Mouse (Mus musculus): ENCODE measurements around the gene Notch2. TPM values are rescaled to one million over a fixed set of nuclear protein-coding genes. Genes with fewer than 3 reads are reported as not detected.

The Notch2 gene
- 10 to 100 TPM; 28.6 to 32.5 TPM for total RNA-seq (2021)
- long read RNA-seq, partial matches to known transcripts, result 0 of 1 reads
- long read RNA-seq, other reads (novel, unspliced or antisense), result 1 of 1 reads

- peak; percentile 94 to 96 for DNase-seq (ENCODE audit: low spot score in 2 of 2)
Observed at GRCm38 (mm10) chr3:98013401-98014281, at the start of gene Notch2. TSS of gene Notch2 (plus strand) at chr3:98013527.

- no peak for DNase-seq (ENCODE audit: low spot score in 2 of 2)
Observed at GRCm38 (mm10) chr3:97964878-97965353, 48.4 kb upstream of the Notch2 start.

GRCm38 (mm10) chr3:97967627-97968026 lies 45.7 kb upstream of the Notch2 start:
- no peak for DNase-seq (ENCODE audit: low spot score in 2 of 2)

GRCm38 (mm10) chr3:97968191-97968590 lies 45.1 kb upstream of the Notch2 start:
- no peak for DNase-seq (ENCODE audit: low spot score in 2 of 2)

DNA sequence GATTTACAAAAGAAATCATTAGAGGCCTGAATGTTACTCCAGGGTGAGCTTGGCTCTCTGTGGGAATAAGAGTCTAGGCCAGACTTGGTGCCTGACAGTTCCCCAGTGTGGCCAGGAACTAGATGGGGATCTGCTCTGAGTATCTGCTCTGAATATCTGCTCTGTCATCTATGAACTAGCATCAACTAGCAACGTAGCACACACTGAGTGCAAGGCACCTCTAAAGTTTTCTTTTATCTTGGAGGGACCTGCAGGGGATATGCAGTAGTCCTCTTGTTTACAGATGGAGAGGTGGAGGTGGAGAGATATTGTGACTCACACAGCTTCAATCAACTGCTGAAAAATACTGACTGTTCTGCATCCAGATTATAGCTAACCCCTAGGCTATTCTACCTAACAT lies 44.3 kb upstream of the Notch2 start:
- DNase-seq (ENCODE audit: low spot score in 2 of 2), result no peak

GRCm38 (mm10) chr3:97971117-97971516 lies 42.2 kb upstream of the Notch2 start:
- no peak for DNase-seq (ENCODE audit: low spot score in 2 of 2)

GRCm38 (mm10) chr3:97972200-97972599 lies 41.1 kb upstream of the Notch2 start:
- DNase-seq (ENCODE audit: low spot score in 2 of 2), result no peak

GRCm38 (mm10) chr3:97972707-97973106 lies 40.6 kb upstream of the Notch2 start:
- no peak for DNase-seq (ENCODE audit: low spot score in 2 of 2)

GRCm38 (mm10) chr3:97973306-97973705 lies 40.0 kb upstream of the Notch2 start:
- no peak for DNase-seq (ENCODE audit: low spot score in 2 of 2)

- DNase-seq (ENCODE audit: low spot score in 2 of 2), result no peak
Observed at GRCm38 (mm10) chr3:97974197-97974770, 39.0 kb upstream of the Notch2 start.

GRCm38 (mm10) chr3:97976706-97977105 lies 36.6 kb upstream of the Notch2 start:
- no peak for DNase-seq (ENCODE audit: low spot score in 2 of 2)

GRCm38 (mm10) chr3:97978710-97979109 lies 34.6 kb upstream of the Notch2 start:
- DNase-seq (ENCODE audit: low spot score in 2 of 2), result no peak

DNA sequence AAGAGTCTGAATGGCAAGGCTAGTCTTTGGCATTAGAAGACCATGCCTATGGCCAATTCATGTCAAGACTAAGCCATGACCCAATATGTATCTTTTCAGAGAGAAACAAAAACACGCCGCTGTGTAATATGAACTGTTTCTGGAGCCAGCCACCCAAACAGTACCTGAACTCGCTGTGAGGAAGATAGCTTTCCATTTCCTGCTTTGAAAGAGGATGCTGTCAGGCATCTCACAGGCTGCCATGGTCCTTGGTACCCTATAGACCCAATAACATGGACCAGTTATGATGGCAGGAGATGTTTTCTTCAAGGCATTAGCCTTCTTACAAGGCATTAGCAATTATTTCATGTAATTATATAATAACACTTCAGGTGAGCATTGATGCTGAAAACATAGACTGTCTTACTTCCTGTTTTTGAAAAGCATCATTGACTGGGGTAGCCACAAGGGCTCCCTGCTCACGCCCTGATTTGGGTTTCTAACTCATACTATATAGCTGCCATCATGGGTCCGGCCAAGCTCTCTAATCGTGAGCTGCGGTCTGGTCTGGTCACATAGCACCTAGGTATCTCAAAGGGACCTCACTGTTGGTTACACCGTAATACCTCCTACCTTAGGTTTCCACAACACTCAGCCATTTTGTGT lies 32.5 kb upstream of the Notch2 start:
- DNase-seq (ENCODE audit: low spot score in 2 of 2), result no peak

GRCm38 (mm10) chr3:97981376-97981906 lies 31.9 kb upstream of the Notch2 start:
- DNase-seq (ENCODE audit: low spot score in 2 of 2), result no peak

GRCm38 (mm10) chr3:97984870-97985506 lies 28.3 kb upstream of the Notch2 start:
- no peak for DNase-seq (ENCODE audit: low spot score in 2 of 2)

DNA sequence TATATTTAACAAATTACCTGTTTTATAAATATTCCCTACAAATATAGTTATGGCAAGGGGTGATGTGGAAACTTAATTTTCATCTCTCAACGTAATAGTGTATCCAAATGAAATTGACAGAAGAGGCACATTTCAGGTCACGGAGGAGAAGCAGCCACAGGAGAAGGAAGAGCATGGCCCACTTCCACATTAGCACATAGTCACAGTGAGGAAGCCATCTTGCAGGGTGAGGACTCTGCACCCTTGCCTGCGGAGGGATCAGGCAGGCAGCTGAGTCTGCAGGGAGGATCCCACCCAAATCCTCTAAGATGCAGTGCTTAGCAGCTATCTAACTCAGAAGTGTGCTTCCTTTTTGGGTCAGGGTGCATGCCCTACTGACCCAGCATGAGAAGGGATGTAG lies 27.6 kb upstream of the Notch2 start:
- no peak for DNase-seq (ENCODE audit: low spot score in 2 of 2)

GRCm38 (mm10) chr3:97987153-97987552 lies 26.2 kb upstream of the Notch2 start:
- DNase-seq (ENCODE audit: low spot score in 2 of 2), result no peak

GRCm38 (mm10) chr3:97988756-97989155 lies 24.6 kb upstream of the Notch2 start:
- DNase-seq (ENCODE audit: low spot score in 2 of 2), result no peak

DNA sequence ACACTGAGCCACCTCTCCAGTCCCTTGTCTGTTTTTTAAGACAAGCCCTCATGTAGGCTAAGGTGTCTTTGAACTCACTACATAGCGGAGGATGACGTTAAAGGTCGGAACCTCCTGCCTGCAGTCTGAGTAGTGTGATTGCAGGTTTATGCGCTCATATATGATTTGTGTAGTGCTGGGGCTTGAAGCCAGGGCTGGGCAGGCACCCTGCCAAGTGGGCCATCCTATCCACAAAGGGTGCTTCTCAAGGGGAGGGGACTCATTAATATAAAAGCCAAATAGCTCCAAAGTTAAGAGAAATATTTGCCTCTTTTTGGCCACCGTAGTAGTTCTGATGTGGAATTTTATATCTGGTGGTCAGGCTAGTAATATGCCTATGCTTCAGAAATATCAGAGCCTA lies 22.8 kb upstream of the Notch2 start:
- no peak for DNase-seq (ENCODE audit: low spot score in 2 of 2)

DNA sequence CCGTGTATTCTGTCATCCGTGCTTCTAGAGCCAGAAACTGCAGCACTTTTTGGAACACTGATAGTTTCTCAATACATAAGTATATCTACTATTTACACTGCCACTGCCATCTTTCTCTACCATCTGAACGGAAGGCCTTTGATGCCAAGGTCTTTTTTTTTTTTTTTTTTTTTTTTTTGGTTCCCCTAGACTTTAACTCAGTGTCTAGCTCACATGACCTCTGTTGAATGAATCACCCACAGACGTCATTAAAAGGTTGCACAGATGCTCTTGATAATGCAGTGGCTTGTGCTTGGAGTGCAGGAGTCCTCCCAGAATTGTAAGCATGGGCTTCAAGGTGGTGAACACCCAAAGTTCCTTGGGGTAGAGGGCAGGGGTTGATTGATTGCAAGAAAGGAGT lies 21.0 kb upstream of the Notch2 start:
- no peak for DNase-seq (ENCODE audit: low spot score in 2 of 2)

- DNase-seq (ENCODE audit: low spot score in 2 of 2), result no peak
Observed at GRCm38 (mm10) chr3:97993196-97993595, 20.1 kb upstream of the Notch2 start.
